Mouse (Mus musculus) T-cell, adult 66 days (primary cell): ENCODE data around the gene Insl5. TPM values are rescaled to one million over a fixed set of nuclear protein-coding genes. Genes with fewer than 3 reads are reported as not detected.

ENCODE experiments used
- total RNA-seq, 2 experiments: library from RNA; stranded (reverse); gene quantifications; 3 replicates in 1 of 2; 4 replicates in 1 of 2; pipeline ENCODE4 v1.2.4; 2023

Gene Insl5
- total RNA-seq = not detected

GRCm38 (mm10) chr4:103026621-103027020 lies at the start of gene Insl5:
TSS of gene Insl5 (minus strand) at chr4:103026842.

DNA sequence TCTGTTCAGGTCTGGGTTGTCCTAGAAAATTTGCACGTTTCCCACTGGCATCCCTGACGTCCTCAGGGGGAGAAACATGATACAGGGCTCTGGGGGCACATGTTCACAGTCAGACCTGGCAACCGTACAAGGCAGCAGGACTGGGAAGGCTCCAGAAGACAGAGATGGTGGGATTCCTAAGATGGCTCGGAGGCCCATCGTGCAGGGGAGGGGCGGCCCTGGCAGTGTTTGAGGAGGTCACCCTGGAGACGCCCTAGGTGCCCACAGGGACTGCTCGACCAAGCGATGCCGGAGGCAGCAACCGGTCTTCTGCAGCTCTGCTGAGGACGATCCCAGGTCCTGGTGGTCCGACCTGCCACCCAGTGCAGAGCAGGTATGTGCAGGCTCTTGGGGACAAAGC lies 48.2 kb downstream of the Insl5 start, which contains the start of gene Tctex1d1:
Gene Tctex1d1, plus strand, starts transcription at position 167 of the 400 bp plus-strand sequence.

Other genes starting within 250 kb of the Insl5 start
- not detected for gene Tctex1d1, start 48.2 kb downstream of the Insl5 start, total RNA-seq
- 100 to 1,000 TPM; 129 to 136 TPM for gene Mier1, start 87.5 kb upstream of the Insl5 start, total RNA-seq
- 1 to 10 TPM; 9.2 to 9.9 TPM for gene Wdr78, start 87.7 kb upstream of the Insl5 start, total RNA-seq
- gene Slc35d1, start 188.3 kb upstream of the Insl5 start, total RNA-seq = 10 to 100 TPM; 23.1 to 33.5 TPM